ENCODE assay signal across 8 mouse cellular contexts in genomic region chr19:10605293-10605900, GRCm38 (mm10). TPM values are rescaled to one million over a fixed set of nuclear protein-coding genes. Genes with fewer than 3 reads are reported as not detected.
DNase-seq lines count a peak whose midpoint lies in the region; ATAC-seq and TF ChIP-seq lines count a peak whose summit lies in the region.

Gene Ddb1, plus strand, starts transcription at chr19:10605327.
Gene Tkfc, minus strand, starts transcription at chr19:10605654.

- H3K9me3 ChIP-seq in ES-Bruce4 (replicated peaks; ENCODE audit: control insufficient read depth, insufficient read depth, low read length, poor library complexity, severe bottlenecking): no peaks in the 10 kb centered on the region
- H3K9me3 ChIP-seq in forebrain, embryonic 14.5 days (replicated peaks; ENCODE audit: control insufficient read depth, low read length): no peaks in the 10 kb centered on the region
- no peaks in the 10 kb centered on the region for H3K9me3 ChIP-seq in neural tube, embryonic 15.5 days (replicated peaks)

- H3K4me1 ChIP-seq in ES-Bruce4 (ENCODE audit: control insufficient read depth, insufficient read depth, low read length): peaks cover 1% of the 10 kb centered on the region
- peaks cover 19% of the 10 kb centered on the region for H3K4me1 ChIP-seq in forebrain, embryonic 14.5 days (ENCODE audit: control insufficient read depth, insufficient read depth, low read length)
- H3K4me1 ChIP-seq in neural tube, embryonic 15.5 days: peaks cover 57% of the 10 kb centered on the region

- no peaks in the 10 kb centered on the region for H3K27me3 ChIP-seq in ES-Bruce4 (ENCODE audit: control insufficient read depth, insufficient read depth, low read length, poor library complexity, severe bottlenecking)
- no peaks in the 10 kb centered on the region for H3K27me3 ChIP-seq in forebrain, embryonic 14.5 days (replicated peaks; ENCODE audit: control insufficient read depth, insufficient read depth, low read length)
- H3K27me3 ChIP-seq in neural tube, embryonic 15.5 days (replicated peaks): no peaks in the 10 kb centered on the region

- WGBS in forebrain, embryonic 14.5 days: under 1% methylated on average over 49 of the region's 49 CpGs
- under 1% methylated on average over 49 of the region's 49 CpGs for WGBS in neural tube, embryonic 15.5 days

- intact Hi-C loops in heart, postnatal 14 days (cut with DNase I): loop anchor here (5.0 kb wide), 1 partner anchor 78 kb away; the partner anchor contains the start of genes Cpsf7 and Sdhaf2

- peak; percentile 94 for ATAC-seq in cerebellum, adult (ENCODE audit: insufficient number of reproducible peaks, low FRiP score, low TSS enrichment)
- ATAC-seq in forebrain, embryonic 14.5 days: peak; percentile 96
- peak; percentile 97 for ATAC-seq in neural tube, embryonic 15.5 days (ENCODE audit: low FRiP score)

- peak; percentile 76; the same call in 1 of the 2 replicates for TF ChIP-seq EP300 in ES-Bruce4 (IDR thresholded peaks at IDR 0.05; ENCODE audit: insufficient read depth, low read depth, low read length)

- H3K4me2 ChIP-seq in forebrain, embryonic 14.5 days (ENCODE audit: low read length): peak within 1 kb of the TSS; percentile 78
- peak within 1 kb of the TSS; percentile 59 for H3K4me2 ChIP-seq in neural tube, embryonic 15.5 days

- peak within 1 kb of the TSS; percentile 84 for H3K9ac ChIP-seq in ES-Bruce4 (ENCODE audit: low read depth, poor library complexity, severe bottlenecking)
- peak within 1 kb of the TSS; percentile 94 for H3K9ac ChIP-seq in forebrain, embryonic 14.5 days (ENCODE audit: low read length)
- H3K9ac ChIP-seq in neural tube, embryonic 15.5 days (replicated peaks): peak within 1 kb of the TSS; percentile 98

- peak within 1 kb of the TSS; percentile 99 for H3K4me3 ChIP-seq in ES-Bruce4 (ENCODE audit: low read depth, low read length)
- H3K4me3 ChIP-seq in forebrain, embryonic 14.5 days (ENCODE audit: low read depth, low read length): peak within 1 kb of the TSS; percentile 95
- peak within 1 kb of the TSS; percentile 99 for H3K4me3 ChIP-seq in neural tube, embryonic 15.5 days (replicated peaks)

- H3K36me3 ChIP-seq in ES-Bruce4 (ENCODE audit: control insufficient read depth, insufficient read depth, low read length, poor library complexity, severe bottlenecking): peaks cover 37% of the 10 kb centered on the region
- H3K36me3 ChIP-seq in forebrain, embryonic 14.5 days (ENCODE audit: control insufficient read depth, insufficient read depth, low read length): peaks cover 31% of the 10 kb centered on the region
- peaks cover 28% of the 10 kb centered on the region for H3K36me3 ChIP-seq in neural tube, embryonic 15.5 days

- peak within 1 kb of the TSS; percentile 78 for H3K27ac ChIP-seq in ES-Bruce4 (ENCODE audit: insufficient read depth, low read length)
- peak within 1 kb of the TSS; percentile 87 for H3K27ac ChIP-seq in forebrain, embryonic 14.5 days (ENCODE audit: low read depth, low read length)
- H3K27ac ChIP-seq in neural tube, embryonic 15.5 days (replicated peaks): peak within 1 kb of the TSS; percentile 91

- TF ChIP-seq CTCF in ES-Bruce4 (IDR thresholded peaks at IDR 0.05; ENCODE audit: low read depth, low read length): peak; percentile 25

- TF ChIP-seq POLR2A in ES-Bruce4 (IDR thresholded peaks at IDR 0.05; ENCODE audit: insufficient read depth, low read length): peak; percentile 84

- DNase-seq in forebrain, embryonic 14.5 days (ENCODE audit: low spot score): peak; percentile 99
- DNase-seq in heart, postnatal 14 days: peak; percentile 98 to 99
- peak; percentile 99 for DNase-seq in layer of hippocampus, adult 11-12 months (ENCODE audit: low spot score)
- peak; percentile 99 for DNase-seq in lung, adult 18-20 months
- DNase-seq in testis, postnatal 14 days (ENCODE audit: low spot score): peak; percentile 99

RNA-seq across cellular contexts. Expression of gene Ddb1, which starts in this region (rescaled TPM):
- 876 and 913 TPM in 2 replicates for polyA plus RNA-seq in ES-Bruce4 (2011; ENCODE audit: insufficient read depth, insufficient read length, low read depth, missing spikeins)
- polyA plus RNA-seq in forebrain, embryonic 14.5 days (2014; fragmentation: Nextera tagmentation; extraction: Ambion mirVana): 283 and 296 TPM in 2 replicates
- 100 to 1,000 TPM; 181 to 185 TPM for total RNA-seq in heart, postnatal 14 days (2021)
- polyA plus RNA-seq in neural tube, embryonic 15.5 days (2015; fragmentation: Nextera tagmentation; extraction: Ambion mirVana): 194 and 213 TPM in 2 replicates

RNA-seq across cellular contexts. Expression of gene Tkfc, which starts in this region (rescaled TPM):
- 28.1 and 29.0 TPM in 2 replicates for polyA plus RNA-seq in ES-Bruce4 (2011; ENCODE audit: insufficient read depth, insufficient read length, low read depth, missing spikeins)
- 25.4 and 25.7 TPM in 2 replicates for polyA plus RNA-seq in forebrain, embryonic 14.5 days (2014; fragmentation: Nextera tagmentation; extraction: Ambion mirVana)
- total RNA-seq in heart, postnatal 14 days (2021): 10 to 100 TPM in 1 of 2 experiments, 1 to 10 TPM in 1; 8.2 to 10.1 TPM
- polyA plus RNA-seq in neural tube, embryonic 15.5 days (2015; fragmentation: Nextera tagmentation; extraction: Ambion mirVana): 21.8 and 25.2 TPM in 2 replicates

Comparison
In these comparisons a context has a peak if more than half of its experiments do, and no peak if none do; other contexts are left out.
1. Peak in every context shown above with its lines: DNase-seq, ATAC-seq, H3K4me3 ChIP-seq and H3K27ac ChIP-seq.